Mouse (Mus musculus): Measurements from ENCODE around the gene Ncoa7.

DNA sequence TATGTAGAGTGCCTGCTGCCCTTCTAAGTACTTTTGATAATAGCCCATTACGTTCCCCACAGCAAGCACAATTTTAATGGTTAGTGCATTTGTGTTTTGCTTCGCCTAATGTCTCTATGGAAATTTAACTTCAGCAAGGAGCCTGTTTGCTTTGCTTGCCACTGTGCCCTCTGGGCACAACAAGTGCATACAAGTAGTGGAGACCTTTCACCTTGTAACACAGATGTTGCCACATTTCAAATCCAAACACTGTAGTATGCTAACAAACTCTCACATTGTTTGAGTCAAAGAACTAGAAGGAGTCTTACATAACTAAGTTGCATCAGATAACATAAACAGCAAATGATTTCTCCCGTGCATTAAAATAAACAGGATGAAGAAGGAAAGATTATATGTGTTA lies 50.6 kb downstream of the Ncoa7 start:
- TF ChIP-seq CTCF (IDR thresholded peaks at IDR 0.05; ENCODE audit: low read depth) (no peak), EP300 (IDR thresholded peaks at IDR 0.05; ENCODE audit: low read depth) (no peak)

Data from heart, postnatal 0 days (tissue).